Mouse (Mus musculus) ovary, postnatal 36 days (tissue): ENCODE data around the gene Ifna16.

Experiments
- DNase-seq: peaks from one replicate; pipeline ENCODE4 v3.0.0; 2022; ENCODE audit warnings: low spot score, mixed read lengths

The Ifna16 gene

DNA sequence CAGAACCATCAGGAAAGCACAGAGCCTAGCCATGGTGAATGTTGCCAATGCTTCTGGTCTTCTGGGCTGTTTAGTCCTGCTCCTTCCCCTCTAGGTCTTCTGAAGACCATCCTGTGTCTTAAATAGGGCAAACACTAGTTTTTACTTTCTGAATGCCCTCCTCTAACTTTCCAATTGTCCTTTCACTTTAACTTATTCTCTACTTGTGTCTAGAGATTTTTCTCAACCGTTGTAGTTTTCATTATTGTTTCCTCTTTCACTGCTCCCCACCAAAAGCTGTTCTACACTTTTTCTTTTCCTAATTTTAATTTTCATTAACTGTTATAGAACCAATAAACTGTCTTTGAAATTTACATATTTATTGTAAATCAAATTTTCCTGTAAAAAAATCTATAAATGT is at the start of gene Ifna16:
Ifna16 (minus strand) TSS at position 101 of the 400 bp plus-strand sequence.
- DNase-seq, result no peak

DNA sequence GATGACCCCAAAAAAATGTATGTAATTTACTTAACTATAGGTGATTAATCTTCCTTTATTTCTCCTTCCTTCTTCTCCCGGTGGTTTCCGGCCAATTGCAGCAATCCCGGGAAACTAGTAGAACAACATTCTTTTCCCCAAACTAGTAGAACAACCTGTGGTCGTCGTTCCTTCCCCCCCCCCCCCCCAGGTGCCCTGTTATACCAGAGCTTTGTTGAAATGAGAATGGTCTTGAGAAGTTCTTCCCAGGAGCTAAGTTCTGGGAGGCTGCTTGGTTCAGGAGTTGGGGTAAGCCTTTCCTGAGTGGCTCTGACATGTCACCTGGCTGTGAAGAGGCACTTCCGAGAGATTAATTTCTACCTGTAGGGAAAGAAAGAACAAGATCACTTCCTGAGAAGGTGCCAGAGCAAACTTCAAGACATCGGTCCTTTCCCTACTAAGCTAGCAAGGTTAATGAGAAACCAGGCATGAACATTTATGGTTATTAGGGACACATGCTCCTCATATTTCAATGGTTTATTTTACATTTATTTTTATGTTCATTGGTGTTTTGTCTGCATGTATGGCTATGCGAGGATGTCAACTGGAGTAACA is 46.9 kb upstream of the Ifna16 start:
- DNase-seq, result no peak

DNA sequence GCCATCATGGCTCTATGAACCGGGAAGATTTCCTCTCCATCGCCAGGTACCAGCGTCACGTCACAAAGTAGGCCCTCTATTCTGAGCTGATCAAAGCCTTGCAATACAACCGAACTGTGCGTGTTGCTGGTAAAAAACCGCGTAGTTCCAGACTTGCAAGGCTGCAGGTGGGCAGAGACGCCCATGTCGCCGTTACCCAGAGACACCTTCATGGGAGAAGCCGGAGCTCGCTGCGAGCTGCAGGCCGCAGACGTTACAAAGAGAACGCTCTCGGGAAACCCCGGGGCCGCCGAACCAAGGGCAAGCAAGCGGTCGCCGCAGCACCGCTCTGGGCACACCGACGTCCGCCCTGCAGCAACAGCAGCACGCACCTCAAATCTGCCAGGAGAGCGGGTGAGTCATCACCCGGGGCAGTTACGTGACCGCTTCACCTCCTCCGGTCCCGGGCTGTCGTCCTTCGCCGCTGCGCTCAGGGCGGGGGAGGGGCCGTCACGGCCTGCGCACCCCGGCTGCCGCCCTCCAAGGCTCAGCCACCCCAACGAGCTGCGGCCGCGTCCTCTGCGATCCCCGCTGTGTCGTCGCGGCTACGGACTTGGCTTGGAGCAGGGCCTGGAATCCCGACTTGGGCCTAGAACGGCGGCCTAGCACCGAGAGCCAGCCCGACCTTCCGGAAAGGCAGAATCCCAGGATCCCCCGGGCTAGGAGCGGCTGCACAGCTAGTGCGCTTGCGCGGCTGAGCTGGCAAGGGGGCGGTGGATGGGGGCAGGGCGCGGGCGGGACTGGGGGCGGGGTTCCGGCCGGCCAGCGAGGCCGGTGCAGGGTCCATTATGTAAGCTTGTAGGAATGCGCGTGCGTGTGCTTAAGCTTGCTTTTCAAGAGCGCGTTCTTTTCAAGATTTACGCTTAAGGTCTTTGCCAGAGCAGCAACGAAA is 45.3 kb upstream of the Ifna16 start, which contains the start of the genes Gm26566 and Klhl9:
Gm26566 (plus strand) TSS at position 15 of the 931 bp plus-strand sequence.
Klhl9 (minus strand) TSS at position 675 of the 931 bp plus-strand sequence.
- DNase-seq, result peak; percentile 92

DNA sequence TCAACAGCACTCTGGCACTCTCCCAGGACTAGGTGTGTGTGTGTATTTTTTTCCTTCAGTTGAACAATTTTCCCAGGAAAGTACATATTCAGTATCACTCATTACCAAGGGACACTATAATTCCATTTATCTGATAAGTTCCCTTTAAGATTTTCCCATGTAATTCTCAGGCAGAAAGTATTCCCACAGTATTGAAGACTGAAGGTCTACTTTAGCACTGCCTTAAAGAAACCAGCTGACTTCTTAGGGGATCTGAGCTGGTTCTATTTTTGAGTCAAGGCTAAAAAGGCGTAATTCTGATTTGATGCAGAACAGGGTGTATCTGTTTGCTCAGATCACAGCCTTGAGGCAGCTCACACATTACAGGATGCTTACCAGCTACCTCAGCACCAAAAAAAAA is 42.0 kb upstream of the Ifna16 start:
- DNase-seq, result no peak

DNA sequence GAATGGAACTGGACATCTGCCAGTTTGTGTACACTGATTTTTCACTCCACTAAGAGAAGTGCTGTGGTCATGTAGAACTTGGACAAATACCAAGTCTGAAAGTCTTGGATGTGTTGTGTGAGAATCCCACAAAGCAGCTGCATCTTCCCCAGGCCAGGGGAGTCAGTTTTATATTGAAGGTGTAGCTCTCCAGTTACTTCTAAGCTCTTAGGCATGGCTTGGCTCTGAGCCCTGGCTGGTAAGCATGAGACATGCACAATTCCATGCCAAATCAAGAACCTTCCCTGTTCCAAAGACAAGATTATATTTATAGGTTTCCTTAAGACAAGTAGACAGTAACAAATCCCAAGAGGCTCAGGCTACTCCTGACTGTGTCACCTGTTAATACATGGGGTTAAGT is 38.3 kb upstream of the Ifna16 start:
- no peak for DNase-seq

DNA sequence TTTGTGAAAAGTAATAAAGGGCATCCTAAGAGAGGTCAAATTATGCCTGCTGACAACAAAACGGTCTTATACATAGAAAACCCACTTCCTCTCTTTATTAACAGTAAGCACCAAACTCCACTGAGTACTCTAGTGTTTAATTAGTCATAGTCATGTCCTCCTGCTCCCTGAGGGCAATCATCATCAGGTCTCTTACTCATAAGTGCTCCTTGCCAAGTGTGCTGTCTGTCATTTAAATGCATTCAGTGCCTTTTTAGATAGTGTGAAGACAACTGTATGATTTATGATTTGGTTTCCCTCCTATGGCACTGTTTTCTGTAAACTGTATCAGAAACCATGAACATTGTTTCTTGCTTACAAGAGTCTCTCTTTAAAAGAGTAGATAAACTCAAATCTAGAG is 37.6 kb upstream of the Ifna16 start:
- DNase-seq, result no peak

DNA sequence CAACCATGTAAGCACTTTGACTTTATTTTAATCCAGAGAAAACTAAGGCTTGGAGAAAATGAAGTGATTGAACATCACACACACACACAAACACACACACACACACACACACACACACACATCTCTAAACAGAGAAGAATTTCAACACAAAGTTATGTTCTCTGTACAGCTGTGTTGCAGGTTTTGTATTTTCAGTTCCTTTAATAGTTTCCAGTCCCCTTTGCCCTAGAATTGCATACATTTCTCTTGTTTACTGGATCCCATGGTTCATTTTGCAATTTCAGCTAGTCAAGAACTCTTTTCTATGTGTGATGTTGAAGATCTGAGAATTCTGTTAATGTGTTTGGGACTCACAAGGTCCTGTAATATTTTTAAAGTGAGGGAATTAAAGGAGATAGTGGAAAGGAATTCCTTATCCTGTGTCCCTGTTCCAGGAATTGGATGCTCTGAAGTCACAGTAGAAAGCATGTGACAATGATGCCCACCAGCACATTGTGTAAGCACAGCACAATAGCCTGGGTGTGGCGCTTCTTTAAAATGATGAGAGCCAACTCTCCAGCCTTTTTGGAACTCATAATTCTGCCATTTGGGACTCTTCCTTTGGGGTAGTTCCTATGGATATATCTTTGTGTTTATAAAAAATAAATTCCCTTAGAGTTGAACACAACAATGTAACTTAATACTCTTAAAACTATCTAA is 30.6 kb upstream of the Ifna16 start:
- no peak for DNase-seq

DNA sequence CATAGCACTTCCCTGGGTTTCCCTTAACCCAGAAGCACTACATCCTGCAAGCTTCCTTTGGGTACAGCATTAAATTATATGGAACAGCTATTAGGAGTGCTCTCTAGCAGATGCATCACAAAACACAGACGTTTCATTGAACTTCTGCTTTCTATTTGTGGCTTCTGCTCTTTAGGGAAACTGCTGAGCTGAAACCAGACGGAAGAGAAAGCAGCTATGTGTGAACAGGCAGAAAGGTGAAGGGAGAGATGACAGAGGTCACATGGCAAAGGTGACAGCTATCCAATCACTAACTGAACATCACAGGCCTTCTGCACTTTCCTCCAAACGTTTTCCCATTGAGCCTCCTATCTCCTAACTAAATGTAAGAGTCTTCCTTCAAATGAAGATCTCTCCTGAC is 29.2 kb upstream of the Ifna16 start:
- no peak for DNase-seq

DNA sequence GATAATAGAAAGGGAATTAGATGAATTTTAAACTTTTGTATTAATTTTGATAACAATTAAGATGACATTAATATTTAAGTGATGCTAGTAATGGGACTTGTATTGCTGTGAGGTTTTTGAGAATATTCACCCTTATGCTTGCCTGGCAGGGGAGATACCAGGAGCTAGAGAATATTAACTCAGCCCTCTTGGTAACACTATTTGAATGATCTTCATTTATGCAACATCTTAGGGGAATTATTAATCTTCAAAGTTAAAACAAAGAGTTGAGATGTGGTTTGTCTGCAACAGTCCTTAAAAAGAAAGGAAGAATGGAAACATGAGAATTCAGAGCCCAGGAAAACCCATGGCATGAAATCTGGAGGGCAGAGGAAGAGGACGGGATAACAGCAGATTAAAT is 22.6 kb upstream of the Ifna16 start:
- DNase-seq, result no peak

DNA sequence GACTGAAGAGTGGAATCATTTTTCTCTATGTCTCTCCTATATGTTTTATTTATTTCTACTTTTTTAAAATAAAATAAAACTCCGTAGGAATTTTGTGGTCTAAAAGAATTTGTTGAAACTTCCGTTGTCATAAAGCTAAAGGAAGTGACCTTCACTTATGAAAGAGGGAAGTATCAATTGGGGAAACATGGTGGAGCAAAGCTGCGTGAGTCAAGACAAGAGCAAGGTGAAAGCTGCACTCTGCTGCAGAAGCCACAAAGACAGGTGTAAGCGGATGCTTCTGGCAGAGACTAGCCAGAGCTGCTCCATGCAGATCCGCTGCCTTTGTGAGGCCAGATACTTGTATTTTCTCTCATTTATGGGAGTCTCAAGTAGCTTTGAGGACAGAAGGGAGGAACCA is 22.1 kb upstream of the Ifna16 start:
- no peak for DNase-seq

DNA sequence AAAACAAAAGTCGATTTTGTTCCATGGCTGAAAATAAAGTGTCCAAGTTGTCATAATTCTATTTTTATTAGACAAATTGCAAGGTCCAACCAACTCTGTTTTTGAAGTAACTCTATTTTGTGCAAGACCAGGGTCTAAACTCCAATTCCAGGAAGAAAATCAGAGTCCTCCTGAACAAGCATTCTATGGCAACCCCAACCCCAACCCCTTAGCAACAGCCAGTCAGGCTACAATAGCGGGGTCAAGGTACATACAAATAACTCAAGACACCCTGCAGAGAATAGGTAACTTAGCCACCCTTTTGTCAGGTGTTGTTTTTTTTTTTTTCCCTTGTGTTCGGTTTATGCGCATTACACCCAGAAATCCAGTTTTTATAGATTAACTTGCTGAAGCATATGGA is 21.0 kb upstream of the Ifna16 start:
- no peak for DNase-seq

DNA sequence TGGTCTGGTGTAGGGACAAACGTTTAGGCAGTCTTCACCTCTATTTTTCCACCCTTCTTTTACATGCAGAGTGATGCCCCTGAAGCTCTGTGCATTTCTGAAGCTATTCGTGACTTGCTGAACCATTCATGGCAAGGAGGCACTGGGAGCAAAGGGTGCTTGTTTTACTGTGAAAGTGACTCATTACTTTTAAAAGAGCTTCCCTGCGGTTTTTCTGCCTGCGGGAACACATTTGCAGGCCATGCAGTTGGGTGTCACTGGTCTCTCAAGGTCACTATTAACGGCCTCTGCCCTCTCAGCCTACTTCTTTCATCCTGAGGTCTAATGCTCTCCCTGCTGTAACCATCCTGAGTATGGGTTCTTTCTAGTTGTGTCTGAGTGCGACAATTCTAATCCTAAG is 20.4 kb upstream of the Ifna16 start:
- no peak for DNase-seq

DNA sequence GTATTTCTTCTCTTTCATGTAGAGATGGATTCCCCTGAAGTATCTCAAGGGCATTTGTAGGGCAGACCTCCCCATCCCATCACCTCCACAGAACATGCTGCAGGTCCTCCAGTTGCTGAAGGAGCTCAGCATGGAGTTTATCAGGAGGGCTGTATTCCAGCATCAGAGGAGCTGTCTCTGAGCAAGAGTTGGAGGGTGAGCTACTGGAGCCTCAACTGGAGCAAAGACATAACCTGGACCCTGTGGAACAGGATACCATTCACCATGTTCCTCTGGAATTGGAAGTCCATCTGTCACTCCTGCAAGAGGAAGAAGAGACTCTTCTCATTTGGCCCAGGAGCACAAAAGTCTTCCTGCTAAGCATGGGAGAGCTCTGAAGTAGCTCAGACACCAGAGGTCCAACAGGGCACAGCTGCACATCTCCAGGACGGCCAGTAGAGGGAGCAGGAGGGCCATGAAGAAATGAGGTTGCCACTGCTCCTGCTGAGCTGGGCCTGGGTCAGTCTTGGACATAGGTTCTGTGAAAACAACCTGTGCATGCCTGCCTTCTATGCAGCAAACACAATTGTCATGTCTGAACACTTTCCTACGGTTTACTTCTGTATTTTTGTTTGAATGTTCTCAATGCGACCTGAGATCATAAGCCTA is 19.6 kb upstream of the Ifna16 start:
- peak; percentile 58 for DNase-seq

DNA sequence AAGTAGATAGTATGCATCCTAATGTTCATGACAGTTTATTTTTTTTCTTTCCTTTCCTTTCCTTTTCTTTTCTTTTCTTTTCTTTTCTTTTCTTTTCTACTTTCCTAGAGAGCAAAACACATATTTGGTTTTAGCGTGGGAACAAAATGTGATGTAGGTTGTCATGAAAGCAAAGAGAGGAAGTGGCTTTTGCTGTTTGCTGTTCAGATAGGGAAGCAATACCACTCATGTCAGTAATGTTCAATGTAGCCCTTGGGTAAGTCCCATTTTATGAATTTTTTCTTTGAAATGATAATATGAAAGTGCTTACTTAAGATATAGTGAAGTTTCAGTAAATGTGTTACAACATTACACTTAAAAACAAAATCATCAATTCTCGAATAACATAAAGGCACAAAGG is 16.7 kb upstream of the Ifna16 start:
- no peak for DNase-seq

DNA sequence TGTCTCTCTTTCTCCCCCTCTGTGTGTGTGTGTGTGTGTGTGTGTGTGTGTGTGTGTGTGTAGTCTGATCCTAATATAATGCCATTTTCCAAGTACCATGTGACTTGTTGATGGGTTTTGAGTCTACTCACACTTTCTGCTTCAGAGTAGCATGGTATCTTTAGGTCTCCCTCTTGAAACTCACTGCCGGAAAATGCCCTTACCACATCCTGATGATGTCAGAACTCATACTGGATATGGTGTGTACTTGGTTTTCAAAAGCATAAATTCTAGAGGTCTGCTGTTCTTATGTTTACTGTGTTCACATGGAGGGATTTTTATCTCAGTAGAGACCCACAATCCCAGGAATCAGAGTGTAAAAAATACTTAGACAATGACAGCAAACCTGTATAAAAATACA is 15.8 kb upstream of the Ifna16 start:
- no peak for DNase-seq

DNA sequence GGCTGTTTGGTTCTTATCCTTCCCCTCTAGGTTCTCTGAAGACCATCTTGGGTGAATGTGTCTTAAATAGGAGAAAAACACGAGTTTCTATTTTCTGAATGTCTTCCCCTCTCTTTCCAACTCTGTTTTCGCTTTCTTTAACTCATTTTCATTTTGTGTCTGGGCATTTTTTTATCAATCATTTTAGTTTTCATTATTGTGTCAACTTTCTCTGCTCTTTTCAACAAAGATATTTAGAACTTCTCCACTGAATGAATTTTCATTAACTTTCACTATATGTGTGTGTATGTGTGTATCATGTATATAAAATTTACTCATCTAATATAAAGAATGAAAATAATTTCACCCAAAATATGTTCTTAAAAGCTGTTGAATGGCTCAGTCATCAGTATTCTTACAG is 14.5 kb upstream of the Ifna16 start, which contains the start of gene Ifnab:
Ifnab (minus strand) TSS at position 101 of the 400 bp plus-strand sequence.
- no peak for DNase-seq

DNA sequence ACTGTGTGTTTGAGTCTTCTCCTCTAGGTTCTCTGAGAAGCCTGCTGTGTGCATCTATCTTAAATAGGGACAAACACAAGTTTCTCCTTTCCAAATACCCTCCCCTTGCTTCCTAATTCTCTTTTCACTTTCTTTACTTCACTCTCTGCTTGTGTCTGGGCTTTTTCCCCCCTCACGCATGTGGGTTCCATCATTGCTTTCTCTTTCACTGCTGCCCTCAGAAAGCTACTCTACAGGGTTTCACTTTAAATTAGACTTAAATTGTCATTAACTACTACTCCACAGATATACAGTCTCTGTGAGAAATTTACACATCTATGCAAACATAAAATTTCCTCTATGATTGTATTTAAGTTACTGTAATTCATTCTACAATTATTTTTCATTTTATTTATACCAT is 7.1 kb upstream of the Ifna16 start, which contains the start of gene Ifna2:
Ifna2 (minus strand) TSS at position 101 of the 400 bp plus-strand sequence.
- no peak for DNase-seq

DNA sequence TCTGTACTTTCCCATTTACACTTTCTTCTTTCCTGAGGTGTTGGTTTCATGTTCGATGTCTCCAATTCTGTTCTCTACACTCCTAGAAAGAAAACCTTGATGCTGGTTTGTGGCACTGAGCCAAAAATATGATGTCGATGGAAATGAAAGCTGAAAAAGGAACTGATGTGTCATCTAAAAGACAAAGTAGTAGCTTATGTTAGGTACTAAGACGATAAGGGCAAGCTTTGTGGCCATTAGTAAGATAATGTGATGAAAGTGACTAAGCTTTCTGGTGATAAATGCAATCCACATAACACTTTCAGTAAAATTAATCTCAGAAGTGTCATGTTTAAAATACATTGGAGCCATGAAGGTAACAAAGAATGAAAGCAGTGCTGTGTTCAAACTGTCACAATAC is 4.6 kb upstream of the Ifna16 start:
- DNase-seq, result no peak

DNA sequence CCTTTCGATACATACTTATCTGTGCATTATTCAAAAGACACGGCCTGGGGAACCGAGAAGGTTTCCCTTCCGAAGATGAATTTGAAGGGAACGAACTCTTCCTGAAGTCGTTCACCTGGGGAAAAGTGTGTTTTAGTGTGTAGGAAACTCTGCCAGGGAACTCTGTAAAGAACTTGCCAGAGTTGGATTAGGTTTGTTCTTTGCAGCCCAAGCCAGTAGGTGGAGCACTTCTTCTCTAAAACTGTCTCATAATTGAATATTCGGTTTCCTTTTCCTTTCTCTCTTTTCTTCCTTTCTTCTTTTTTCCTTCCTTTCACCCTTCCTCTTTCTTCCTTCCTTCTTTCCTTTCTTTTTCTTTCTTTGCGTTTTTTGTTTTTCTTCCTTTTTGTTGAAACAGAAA is 3.6 kb upstream of the Ifna16 start:
- DNase-seq, result no peak

DNA sequence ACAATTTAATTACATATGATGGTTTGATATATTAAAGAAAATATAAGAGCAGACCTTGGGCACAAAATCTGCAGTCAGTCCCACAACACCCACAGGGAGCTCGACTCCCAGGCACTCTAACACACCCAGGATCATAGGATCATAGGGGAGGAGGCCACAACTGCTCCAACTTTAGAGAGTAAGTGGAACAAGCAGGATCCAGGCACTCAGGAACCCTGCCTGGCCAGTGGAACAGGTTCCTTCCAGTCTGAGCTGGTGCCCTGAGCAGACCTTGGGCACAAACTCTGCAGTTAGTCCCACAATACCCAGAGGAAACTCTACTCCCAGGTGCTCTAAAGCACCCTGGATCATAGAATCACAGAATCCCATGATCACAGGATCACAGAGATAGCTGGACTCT is 21.3 kb downstream of the Ifna16 start:
- no peak for DNase-seq

DNA sequence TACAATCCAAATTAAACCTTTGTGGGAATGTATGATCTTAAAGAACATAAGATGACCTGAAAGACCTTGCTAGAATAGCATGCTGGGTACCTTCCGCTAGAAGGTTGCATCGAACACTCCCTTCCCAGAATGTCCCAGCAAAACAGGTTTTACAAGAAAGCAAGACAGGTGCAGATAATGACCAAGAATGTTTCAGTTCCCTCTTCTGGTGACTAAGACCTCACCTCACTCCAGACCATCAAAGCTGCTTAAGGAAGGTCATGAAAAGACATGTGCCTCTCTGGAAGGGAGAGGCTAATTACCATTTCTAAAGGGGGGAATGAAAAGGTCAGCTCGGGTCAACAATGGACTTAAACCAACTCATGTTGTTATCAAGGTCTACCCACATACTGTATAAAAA is 23.1 kb downstream of the Ifna16 start:
- no peak for DNase-seq

DNA sequence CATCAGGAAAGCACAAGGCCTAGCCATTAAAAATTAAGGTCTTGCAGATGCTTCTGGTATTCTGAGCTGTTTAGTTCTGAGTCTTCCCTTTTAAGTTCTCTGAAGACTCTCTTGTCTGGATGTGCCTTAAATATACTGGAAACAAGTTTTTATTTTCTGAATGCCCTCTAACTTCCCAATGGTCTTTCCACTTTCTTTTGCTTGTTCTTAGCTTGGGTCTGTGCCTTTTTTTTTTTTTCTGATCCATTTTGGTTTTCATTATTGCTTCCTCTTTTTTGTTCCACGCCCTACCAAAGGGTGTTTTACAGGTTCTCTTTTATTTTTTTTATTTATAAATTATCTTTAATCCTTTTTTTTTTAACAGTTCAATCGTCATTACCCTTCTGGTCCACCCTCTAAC is 32.4 kb downstream of the Ifna16 start, which contains the start of gene Ifna13:
Ifna13 (minus strand) TSS at position 101 of the 400 bp plus-strand sequence.
- no peak for DNase-seq
